Mouse (Mus musculus) common myeloid progenitor, adult 5-6 weeks (primary cell): ENCODE data around the gene Myrfl. TPM values are rescaled to one million over a fixed set of nuclear protein-coding genes. Genes with fewer than 3 reads are reported as not detected.

ENCODE experiments used
- ATAC-seq: replicated peaks from 2 replicates; pipeline ENCODE4 v1.8.0; 2016; ENCODE audit warnings: low read depth, mild to moderate bottlenecking, moderate TSS enrichment, inconsistent platforms; ENCODE audit not compliant: poor library complexity, severe bottlenecking
- total RNA-seq: library from RNA; stranded (forward); fragments of 200-1000, 187-1606 nt; gene quantifications from 2 replicates; pipeline ENCODE4 v1.2.3, GENCODE M21; 2017

The Myrfl gene
- 0.24 TPM in 1 of 2 replicates, not detected in the other for total RNA-seq

DNA sequence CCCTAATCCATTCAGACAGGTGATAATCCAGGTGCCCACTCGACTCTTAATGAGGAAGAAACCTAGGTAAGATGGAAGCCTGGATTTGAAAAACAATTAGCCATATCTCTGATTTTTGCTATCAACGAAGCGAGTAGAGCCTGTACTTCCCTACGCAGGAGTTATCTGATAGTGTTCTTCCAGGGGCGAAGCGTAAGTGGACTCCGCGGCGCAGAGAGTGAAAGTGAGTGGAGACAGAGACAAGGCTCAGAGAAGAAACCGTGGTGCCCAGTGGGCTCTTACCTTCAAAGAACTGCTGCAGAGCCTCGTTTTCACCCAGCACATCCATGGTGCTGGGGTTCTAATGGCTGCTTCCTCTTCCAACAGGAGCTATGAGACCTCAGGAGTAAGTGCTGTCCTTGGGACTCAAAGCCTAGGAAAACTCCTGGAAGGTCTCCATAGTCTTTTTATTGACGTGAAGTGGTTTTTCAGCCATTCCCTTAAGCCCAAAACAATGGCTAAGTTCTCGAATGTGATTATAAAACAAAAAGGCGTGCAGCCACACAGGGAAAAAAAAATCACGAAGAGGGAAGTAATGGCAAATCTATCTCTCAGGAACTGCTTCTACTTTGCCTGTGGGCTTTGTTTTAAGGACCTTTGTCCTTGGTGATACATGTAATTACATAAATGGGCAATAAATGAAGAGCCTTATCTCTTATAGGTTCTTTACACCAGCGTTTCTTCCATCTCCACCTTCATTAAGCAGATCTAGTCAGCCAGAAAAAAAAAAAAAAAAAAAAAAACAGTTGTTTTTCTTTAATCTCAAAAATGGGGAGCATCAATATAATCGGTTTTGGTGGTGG lies at the start of gene Myrfl:
Gene Myrfl (minus strand): TSS at position 584 of the 842 bp plus-strand sequence.
- no peak for ATAC-seq

DNA sequence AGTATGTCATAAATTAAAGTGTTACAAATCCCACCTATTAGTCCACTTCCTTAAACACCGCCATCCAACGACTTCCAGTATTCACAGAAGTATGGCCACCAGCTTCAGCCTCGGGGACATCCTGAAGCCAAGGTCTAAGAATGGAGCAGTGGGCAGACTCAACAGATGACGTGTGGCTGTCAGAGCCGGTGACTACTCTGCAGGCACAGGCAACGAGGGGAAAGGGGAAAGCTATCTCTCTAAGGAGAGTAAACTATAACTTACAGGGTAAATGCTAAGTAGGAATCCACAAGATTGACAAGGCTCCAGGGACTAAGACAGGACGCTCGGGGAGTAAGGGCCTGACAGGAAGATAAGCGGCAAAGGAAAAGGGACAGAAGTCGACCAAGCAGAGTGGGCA lies 48.2 kb upstream of the Myrfl start:
- no peak for ATAC-seq

DNA sequence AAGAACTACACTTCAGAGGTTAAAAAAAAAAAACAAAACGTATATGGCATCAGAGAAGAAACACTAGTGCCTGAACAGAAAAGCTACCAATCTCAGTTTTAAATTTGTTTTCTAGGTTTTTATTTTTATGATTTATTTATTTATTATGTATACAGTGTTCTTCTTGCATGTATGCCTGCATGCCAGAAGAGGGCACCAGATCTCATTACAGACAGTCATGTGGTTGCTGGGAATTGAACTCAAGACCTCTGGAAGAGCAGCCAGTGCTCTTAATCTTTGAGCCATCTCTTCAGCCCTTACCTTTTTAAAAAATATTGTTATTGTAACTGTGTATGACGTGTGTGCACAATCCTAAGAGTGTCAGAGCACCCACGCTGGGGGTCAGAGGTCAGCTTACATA lies 47.4 kb upstream of the Myrfl start:
- ATAC-seq, result no peak

- ATAC-seq, result peak; percentile 58; the same call in 1 of the 2 replicates
Observed at GRCm38 (mm10) chr10:116943025-116943424, 46.3 kb upstream of the Myrfl start.

DNA sequence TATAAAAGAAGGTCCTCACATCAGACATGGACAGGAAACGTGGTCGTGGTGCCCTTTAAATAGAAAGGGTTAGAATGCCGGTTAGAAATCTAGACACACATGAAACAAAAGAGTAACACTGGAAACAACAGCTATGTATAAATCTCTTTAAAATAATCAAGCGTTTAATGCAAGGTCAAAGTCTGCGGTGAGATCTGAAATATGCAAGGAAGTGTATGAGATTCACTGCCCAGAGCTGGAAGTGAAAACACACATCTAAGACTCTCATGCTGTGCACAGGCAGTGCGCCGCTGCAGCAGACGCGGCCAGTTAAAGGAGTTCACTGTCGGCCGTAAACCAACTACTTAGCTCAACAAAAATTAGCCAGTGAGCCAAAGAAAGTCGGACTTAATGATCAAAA lies 38.3 kb upstream of the Myrfl start:
- ATAC-seq, result no peak

GRCm38 (mm10) chr10:116933794-116934193 lies 37.1 kb upstream of the Myrfl start:
- no peak for ATAC-seq

- ATAC-seq, result no peak
Observed at GRCm38 (mm10) chr10:116932418-116932817, 35.7 kb upstream of the Myrfl start.

DNA sequence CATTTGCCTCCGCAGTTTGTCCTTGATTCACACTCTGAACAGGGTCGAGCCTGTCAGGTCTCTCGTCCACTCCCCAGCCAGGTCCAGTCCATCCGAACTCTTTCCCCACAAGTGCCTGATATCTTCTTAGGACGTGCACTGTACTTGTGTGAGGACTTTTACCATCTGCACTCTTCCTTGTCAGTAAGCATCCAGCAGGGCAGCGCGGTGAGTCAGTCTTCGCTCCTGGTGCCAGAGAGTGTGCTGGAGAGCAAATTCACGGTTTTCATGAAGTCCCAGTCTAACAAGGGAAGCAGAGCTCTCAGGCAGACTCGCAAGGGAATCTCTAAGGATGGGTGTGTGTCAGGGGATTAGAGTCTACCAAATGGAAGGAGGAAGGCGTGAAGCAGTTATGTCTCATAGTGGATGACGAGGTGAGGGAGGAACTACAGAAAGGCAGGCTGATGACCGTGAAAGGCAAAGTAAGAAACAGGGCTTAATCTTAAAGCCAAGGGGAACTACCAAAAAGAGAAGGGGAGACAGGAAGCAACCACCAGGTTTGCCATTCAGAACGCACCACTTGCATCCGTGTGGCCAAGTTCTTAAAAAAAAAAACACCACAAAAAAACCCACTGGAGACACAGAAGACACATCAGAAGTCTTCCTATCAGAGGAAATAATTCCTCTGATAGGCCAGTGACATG lies 34.9 kb upstream of the Myrfl start:
- peak; percentile 62 for ATAC-seq

DNA sequence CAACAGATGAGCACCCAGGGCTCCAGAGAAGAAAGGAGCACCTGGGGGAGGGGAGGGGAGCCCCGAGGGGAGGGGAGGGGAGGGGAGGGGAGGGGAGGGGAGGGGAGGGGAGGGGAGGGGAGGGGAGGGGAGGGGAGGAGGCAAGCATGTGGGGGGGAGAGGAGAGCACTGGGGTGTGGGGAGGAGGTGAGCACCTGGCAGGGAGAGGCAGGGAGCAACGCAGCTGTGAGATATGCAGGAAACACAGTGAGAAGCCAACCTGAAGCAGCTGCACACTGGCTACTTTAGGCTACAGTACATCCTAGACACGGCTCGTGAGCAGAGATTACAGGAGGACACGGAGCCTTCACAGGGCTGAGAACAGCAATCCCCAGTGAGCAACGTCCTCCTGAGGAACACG lies 34.2 kb upstream of the Myrfl start:
- no peak for ATAC-seq

DNA sequence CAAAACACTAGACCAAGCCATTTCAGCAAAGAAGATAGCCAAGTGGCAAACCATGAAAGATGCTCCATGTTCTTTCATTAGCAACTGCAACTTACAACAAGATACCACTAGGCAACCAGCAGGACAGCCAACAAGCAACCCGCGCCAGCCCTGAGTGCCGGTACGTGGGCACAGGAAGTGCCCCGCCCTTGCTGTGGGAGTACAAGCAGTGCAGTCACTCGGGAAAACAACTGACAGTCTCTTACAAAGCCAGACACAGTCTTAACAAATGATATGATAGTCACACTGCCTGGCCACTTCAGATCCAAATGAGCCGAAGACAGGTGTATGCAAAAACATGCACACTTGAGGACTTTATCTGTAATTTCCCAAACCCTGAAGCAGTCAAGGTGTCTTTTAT lies 33.8 kb upstream of the Myrfl start:
- peak; percentile 64 for ATAC-seq

DNA sequence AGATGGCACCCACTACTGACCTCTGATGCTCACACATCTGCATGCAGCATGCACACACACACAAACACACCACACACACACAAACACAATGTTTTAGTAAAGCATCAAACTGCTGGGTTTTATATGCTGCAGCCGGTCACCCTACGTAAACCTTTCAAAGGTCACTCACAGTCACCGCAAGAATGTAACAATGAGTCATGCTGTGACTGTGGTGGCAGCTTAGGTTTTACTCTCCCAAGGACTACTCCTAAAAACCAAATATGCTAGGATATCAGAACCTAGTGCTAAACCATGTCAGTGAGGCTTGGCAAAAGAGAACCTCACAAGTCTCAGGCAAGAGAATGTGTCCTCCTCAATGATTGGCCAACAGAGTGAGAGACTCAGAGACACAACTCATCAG lies 32.1 kb upstream of the Myrfl start:
- no peak for ATAC-seq

- peak; percentile 50 for ATAC-seq
Observed at GRCm38 (mm10) chr10:116926428-116927113, 29.9 kb upstream of the Myrfl start.

DNA sequence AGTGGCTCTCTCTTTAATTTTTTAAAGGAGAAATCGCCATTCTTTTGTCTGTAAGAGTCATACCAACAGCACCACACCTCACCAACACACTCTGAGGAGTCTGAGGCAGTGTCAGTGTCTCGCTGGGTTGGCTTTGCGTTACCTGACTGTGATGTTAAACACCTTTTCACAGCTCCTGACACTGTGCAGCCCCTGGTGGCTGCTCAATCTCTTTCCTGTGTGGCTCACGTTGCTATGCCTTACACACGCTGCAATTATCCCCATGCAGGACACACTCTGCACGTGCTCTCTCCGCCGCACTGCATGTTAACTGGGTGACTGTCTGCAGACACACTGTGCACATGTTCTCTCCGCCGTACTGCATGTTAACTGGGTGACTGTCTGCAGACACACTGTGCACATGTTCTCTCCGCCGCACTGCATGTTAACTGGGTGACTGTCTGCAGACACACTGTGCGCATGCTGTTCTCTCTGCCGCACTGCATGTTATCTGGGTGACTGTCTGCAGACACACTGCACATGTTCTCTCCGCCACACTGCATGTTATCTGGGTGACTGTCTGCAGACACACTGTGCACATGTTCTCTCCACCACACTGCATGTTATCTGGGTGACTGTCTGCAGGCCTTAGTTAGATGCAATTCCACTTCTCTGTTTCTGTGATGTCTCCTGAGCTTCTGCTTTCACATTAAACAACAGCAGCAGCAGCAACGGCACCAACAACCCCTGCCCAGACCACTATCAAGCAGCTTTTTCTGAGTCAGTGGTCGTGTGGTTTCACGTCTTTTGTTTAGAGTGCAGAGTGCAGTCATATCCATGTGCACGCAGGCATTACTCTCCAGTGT lies 27.2 kb upstream of the Myrfl start:
- peak; percentile 45 for ATAC-seq

GRCm38 (mm10) chr10:116922161-116922560 lies 25.4 kb upstream of the Myrfl start:
- ATAC-seq, result no peak

DNA sequence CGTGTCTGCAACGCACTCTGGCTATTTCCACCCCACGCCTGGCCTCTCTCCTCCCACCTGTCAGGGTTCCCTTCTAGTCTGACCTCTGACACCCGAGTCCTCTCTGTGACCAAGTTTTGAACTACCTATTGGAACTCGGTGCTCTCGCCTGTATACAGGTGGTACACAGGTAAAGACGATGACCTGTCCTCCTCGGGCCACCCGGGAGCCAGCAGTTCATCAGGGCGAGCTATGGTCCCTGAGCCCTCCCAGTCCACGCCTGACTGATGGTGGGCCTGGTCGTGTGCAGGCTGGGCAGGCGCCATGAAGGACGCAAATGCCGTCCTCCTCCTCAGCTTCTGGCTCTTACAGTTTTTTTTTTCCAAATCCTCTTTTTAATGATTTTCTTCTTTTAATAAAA lies 24.7 kb upstream of the Myrfl start:
- no peak for ATAC-seq

DNA sequence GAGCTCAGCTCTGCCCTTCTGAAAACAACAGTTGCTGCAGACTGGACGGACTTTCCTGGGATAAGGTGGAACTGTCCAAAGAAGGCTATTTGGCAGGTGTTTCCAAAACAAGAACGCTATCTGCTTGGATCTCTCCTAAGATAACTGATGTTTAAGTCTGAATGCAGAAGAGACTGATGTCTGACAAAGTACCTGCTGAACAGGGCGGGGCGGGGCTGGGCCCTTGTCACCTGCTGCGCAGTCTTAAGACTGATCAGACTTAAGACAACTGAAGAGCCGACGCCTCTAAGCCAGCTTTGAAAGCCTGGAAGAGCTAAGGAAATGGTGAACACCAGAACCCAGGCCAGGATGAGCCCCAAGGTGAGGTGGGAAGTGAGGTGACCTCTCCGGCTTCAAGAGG lies 23.9 kb upstream of the Myrfl start:
- ATAC-seq, result no peak

GRCm38 (mm10) chr10:116919368-116920317 lies 22.9 kb upstream of the Myrfl start:
- ATAC-seq, result peak; percentile 45

DNA sequence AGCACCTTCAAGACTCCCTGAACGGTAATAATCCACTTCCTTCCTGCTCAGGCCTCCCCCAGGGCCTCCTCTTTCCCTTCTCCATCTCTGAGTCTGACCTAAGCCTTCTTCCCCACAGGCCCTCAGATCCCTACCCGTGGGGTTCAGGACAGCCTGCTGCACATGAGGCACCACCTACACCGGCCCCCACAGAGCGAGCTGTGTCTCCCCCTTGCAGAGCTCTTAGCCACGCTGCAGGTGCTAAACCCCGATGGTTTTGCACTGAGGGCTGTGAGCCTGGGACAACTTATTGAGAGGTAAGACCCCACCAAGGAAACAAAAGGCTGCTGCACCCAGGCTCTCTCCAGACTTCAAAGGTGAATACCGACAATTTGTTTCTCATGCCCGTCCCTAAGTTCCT lies 19.9 kb upstream of the Myrfl start:
- no peak for ATAC-seq

GRCm38 (mm10) chr10:116915286-116915685 lies 18.6 kb upstream of the Myrfl start:
- ATAC-seq, result no peak
